Mouse (Mus musculus): Measurements from ENCODE around the gene Nudt9. TPM values are rescaled to one million over a fixed set of nuclear protein-coding genes. Genes with fewer than 3 reads are reported as not detected.
A peak's percentile ranks its signal among the peaks of the same experiment; 100 is the strongest.

The Nudt9 gene
- polyA plus RNA-seq, 1 experiment from 2014 or later: 66.0 TPM

DNA sequence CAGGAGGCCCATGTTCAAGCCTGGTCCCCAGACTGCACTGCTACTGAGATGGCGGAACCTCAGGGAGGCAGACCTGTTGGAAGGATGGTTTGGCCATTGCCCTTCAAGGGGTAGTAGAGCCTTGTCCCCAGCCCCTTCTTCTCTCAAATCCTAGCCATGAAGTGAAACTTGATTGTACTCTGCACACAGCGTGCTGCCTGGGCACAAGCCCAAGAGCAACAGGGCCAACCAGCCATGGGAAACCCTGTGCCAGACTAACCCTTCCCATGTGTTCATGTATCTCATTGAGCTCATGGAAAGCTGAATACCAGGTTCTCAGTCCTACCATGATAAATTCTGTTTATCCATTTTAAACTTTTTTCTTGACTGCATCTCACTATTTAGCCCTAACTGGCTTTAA, 3.2 kb upstream of the Nudt9 start:
- WGBS: 84% methylated on average over 2 of the region's 2 CpGs
- H3K27ac ChIP-seq (ENCODE audit: low read length): no peak overlapping the region
- H3K27me3 ChIP-seq (replicated peaks; ENCODE audit: insufficient read depth, low read length): no peaks in the 10 kb centered on the region
- ATAC-seq (no peak), DNase-seq (ENCODE audit: low spot score) (no peak)
- H3K9me3 ChIP-seq (ENCODE audit: low read length): no peaks in the 10 kb centered on the region
- no peaks in the 10 kb centered on the region for H3K36me3 ChIP-seq (ENCODE audit: insufficient read depth, low read length)
- peaks cover 4% of the 10 kb centered on the region; the same call in 1 of the 2 replicates for H3K4me1 ChIP-seq (ENCODE audit: insufficient read depth, low read depth, low read length)
- no peak overlapping the region for H3K4me3 ChIP-seq (ENCODE audit: low read depth, low read length)
- no peak overlapping the region for H3K9ac ChIP-seq (replicated peaks; ENCODE audit: low read depth)
- TF ChIP-seq CTCF (IDR thresholded peaks at IDR 0.05) (no peak), EP300 (IDR thresholded peaks at IDR 0.05) (no peak)
- H3K4me2 ChIP-seq (replicated peaks; ENCODE audit: low read depth, low read length): no peak overlapping the region

DNA sequence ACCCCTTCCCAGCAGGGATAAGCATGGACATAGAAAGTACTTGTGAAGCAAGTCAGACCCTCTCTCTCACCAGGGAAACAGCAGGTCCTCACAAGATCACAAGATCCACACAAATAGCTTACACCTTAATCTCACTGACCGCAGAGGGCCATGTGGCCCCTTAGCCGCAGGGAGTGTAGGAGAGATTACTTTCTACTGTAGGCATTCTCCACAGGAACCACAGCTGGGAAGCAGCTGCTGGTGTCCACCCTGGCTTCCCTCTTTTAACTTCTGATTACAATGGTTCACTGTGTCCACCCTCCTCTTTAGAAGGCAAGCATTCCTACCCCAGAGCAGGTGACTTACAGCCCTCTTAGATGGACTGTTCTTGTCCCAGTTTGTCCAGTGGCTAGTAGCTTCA, 2.4 kb upstream of the Nudt9 start:
- H3K9ac ChIP-seq (replicated peaks; ENCODE audit: low read depth): no peak overlapping the region
- no peak overlapping the region for H3K4me2 ChIP-seq (replicated peaks; ENCODE audit: low read depth, low read length)
- ATAC-seq (no peak), DNase-seq (ENCODE audit: low spot score) (no peak)
- no peaks in the 10 kb centered on the region for H3K9me3 ChIP-seq (ENCODE audit: low read length)
- no peaks in the 10 kb centered on the region for H3K36me3 ChIP-seq (ENCODE audit: insufficient read depth, low read length)
- peaks cover 8% of the 10 kb centered on the region; the same call in 1 of the 2 replicates for H3K4me1 ChIP-seq (ENCODE audit: insufficient read depth, low read depth, low read length)
- H3K27me3 ChIP-seq (replicated peaks; ENCODE audit: insufficient read depth, low read length): no peaks in the 10 kb centered on the region
- 28% methylated on average over 2 of the region's 2 CpGs for WGBS
- no peak overlapping the region for H3K4me3 ChIP-seq (ENCODE audit: low read depth, low read length)
- TF ChIP-seq EP300 (IDR thresholded peaks at IDR 0.05) (no peak), CTCF (IDR thresholded peaks at IDR 0.05) (no peak)
- H3K27ac ChIP-seq (ENCODE audit: low read length): no peak overlapping the region

GRCm38 (mm10) chr5:104047200-104048105, 1.3 kb downstream of the Nudt9 start:
- Histone ChIP-seq H3K4me3 (ENCODE audit: low read depth, low read length) (peak overlapping the region; percentile 86), H3K9ac (replicated peaks; ENCODE audit: low read depth) (peak overlapping the region; percentile 85), H3K27me3 (replicated peaks; ENCODE audit: insufficient read depth, low read length) (no peaks in the 10 kb centered on the region), H3K36me3 (ENCODE audit: insufficient read depth, low read length) (peaks cover 12% of the 10 kb centered on the region; the same call in 1 of the 2 replicates), H3K4me2 (replicated peaks; ENCODE audit: low read depth, low read length) (peak overlapping the region; percentile 78), H3K4me1 (ENCODE audit: insufficient read depth, low read depth, low read length) (peaks cover 8% of the 10 kb centered on the region; the same call in 1 of the 2 replicates), H3K9me3 (ENCODE audit: low read length) (no peaks in the 10 kb centered on the region), H3K27ac (ENCODE audit: low read length) (peak overlapping the region; percentile 94)
- DNase-seq (ENCODE audit: low spot score) (peak; percentile 31), ATAC-seq (no peak)
- under 1% methylated on average over 19 of the region's 19 CpGs for WGBS
- TF ChIP-seq CTCF (IDR thresholded peaks at IDR 0.05): no peak
- no peak for TF ChIP-seq EP300 (IDR thresholded peaks at IDR 0.05)

GRCm38 (mm10) chr5:104048139-104048538, 2.0 kb downstream of the Nudt9 start:
- H3K36me3 ChIP-seq (ENCODE audit: insufficient read depth, low read length): peaks cover 12% of the 10 kb centered on the region; the same call in 1 of the 2 replicates
- WGBS: 25% methylated on average over 4 of the region's 4 CpGs
- no peak for ATAC-seq
- H3K4me2 ChIP-seq (replicated peaks; ENCODE audit: low read depth, low read length): peak overlapping the region; percentile 78
- H3K9ac ChIP-seq (replicated peaks; ENCODE audit: low read depth): 0 out of 2 replicates have a peak overlapping the region, but pooled peaks have one; percentile 85
- peak overlapping the region; percentile 94; the same call in 1 of the 2 replicates for H3K27ac ChIP-seq (ENCODE audit: low read length)
- no peaks in the 10 kb centered on the region for H3K9me3 ChIP-seq (ENCODE audit: low read length)
- peak overlapping the region; percentile 86; the same call in 1 of the 2 replicates for H3K4me3 ChIP-seq (ENCODE audit: low read depth, low read length)
- no peaks in the 10 kb centered on the region for H3K27me3 ChIP-seq (replicated peaks; ENCODE audit: insufficient read depth, low read length)
- no peak for DNase-seq (ENCODE audit: low spot score)
- TF ChIP-seq EP300 (IDR thresholded peaks at IDR 0.05): no peak
- TF ChIP-seq CTCF (IDR thresholded peaks at IDR 0.05): peak; percentile 45
- H3K4me1 ChIP-seq (ENCODE audit: insufficient read depth, low read depth, low read length): peaks cover 8% of the 10 kb centered on the region; the same call in 1 of the 2 replicates

DNA sequence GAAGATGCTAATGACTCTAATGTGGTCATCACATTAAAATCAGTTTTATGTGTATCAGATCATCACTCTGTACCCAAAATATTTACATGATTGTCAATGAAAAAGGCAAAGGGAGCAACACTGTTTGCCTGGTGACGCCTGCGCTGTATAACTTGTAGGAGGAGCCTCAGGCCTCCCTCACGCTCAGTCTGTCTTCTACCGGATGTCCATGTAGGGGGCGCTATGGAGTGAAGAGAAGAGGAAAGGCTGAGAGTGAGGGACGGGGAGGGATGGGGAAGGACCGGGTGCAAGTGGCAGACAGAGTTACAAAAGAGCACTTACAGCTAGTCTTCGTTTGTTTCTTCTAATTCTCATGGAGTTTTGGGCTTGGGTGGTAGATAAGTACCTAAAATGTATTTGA, 6.8 kb downstream of the Nudt9 start:
- Histone ChIP-seq H3K27me3 (replicated peaks; ENCODE audit: insufficient read depth, low read length) (no peaks in the 10 kb centered on the region), H3K27ac (ENCODE audit: low read length) (no peak overlapping the region), H3K9me3 (ENCODE audit: low read length) (no peaks in the 10 kb centered on the region), H3K4me3 (ENCODE audit: low read depth, low read length) (no peak overlapping the region), H3K36me3 (ENCODE audit: insufficient read depth, low read length) (peaks cover 15% of the 10 kb centered on the region), H3K9ac (replicated peaks; ENCODE audit: low read depth) (no peak overlapping the region), H3K4me2 (replicated peaks; ENCODE audit: low read depth, low read length) (no peak overlapping the region), H3K4me1 (ENCODE audit: insufficient read depth, low read depth, low read length) (0 out of 2 replicates have a peak, but pooled peaks cover 4% of the 10 kb centered on the region)
- TF ChIP-seq CTCF (IDR thresholded peaks at IDR 0.05) (peak; percentile 63), EP300 (IDR thresholded peaks at IDR 0.05) (no peak)
- DNase-seq (ENCODE audit: low spot score) (peak; percentile 40), ATAC-seq (peak; percentile 32; the same call in 1 of the 2 replicates)
- WGBS: 52% methylated on average over 8 of the region's 8 CpGs

DNA sequence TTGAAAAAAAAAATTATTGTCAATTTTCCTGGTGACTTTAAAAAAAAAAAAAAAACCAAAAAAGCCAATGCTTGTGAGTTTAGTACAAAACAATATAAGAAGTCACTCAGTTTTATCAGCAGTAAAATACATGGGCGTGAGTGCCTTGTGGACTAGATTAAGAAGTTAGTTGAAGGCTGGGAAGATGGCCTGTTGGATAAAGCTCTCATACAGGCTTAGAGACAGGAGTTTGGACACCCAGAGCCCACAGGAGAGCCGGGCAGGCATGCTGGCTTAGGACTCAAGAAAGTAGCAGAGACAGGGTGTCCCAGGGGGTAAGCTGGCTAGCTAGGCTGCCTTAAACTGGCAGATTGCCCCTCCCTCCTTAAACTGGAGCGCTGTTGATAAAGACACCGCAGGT, 8.8 kb downstream of the Nudt9 start:
- Histone ChIP-seq H3K36me3 (ENCODE audit: insufficient read depth, low read length) (peaks cover 21% of the 10 kb centered on the region), H3K27me3 (replicated peaks; ENCODE audit: insufficient read depth, low read length) (no peaks in the 10 kb centered on the region), H3K4me1 (ENCODE audit: insufficient read depth, low read depth, low read length) (no peaks in the 10 kb centered on the region), H3K4me2 (replicated peaks; ENCODE audit: low read depth, low read length) (no peak overlapping the region), H3K9me3 (ENCODE audit: low read length) (no peaks in the 10 kb centered on the region), H3K4me3 (ENCODE audit: low read depth, low read length) (no peak overlapping the region), H3K27ac (ENCODE audit: low read length) (no peak overlapping the region), H3K9ac (replicated peaks; ENCODE audit: low read depth) (no peak overlapping the region)
- ATAC-seq (no peak), DNase-seq (ENCODE audit: low spot score) (no peak)
- TF ChIP-seq CTCF (IDR thresholded peaks at IDR 0.05): no peak
- TF ChIP-seq EP300 (IDR thresholded peaks at IDR 0.05): no peak
- WGBS: 95% methylated on average over 4 of the region's 4 CpGs
